Mouse (Mus musculus) erythroblast, embryonic 14.5 days (primary cell): ENCODE measurements around the gene Sv2c.
"Not testable (repeated sequence)": the region's sequence is repeated elsewhere in the genome, so short reads cannot be mapped to it uniquely, and the experiment has no call there.

ENCODE experiments used
- GATA1 ChIP-seq: IDR thresholded peaks from 2 replicates; pipeline ENCODE4 v1.6.1; 2012; ENCODE audit warnings: low read length, inconsistent platforms, mixed read lengths
- TAL1 ChIP-seq: IDR thresholded peaks from 3 replicates; pipeline ENCODE4 v1.6.1; 2012; ENCODE audit warnings: low read length, inconsistent platforms, mixed read lengths

GRCm38 (mm10) chr13:96081754-96082153 is 50.6 kb downstream of the Sv2c start, which contains the start of gene Gm17190:
- not testable (repeated sequence) for TF ChIP-seq GATA1, TAL1
